Comparison of ENCODE assay signal across 21 mouse cellular contexts in genomic region chr1:171748127-171748969, GRCm38 (mm10). TPM values are rescaled to one million over a fixed set of nuclear protein-coding genes. Genes with fewer than 3 reads are reported as not detected.
"Had no signal": no experiment of that assay in that cellular context is flagged by ENCODE, and none has a peak within 500 bp of the region (broad histone marks: within the 10 kb centered on the region; RNA-seq: fewer than 3 reads in every experiment).

No protein-coding gene starts in this region.

- H3K4me1 ChIP-seq: midbrain, embryonic 10.5 days; midbrain, embryonic 12.5 days; neural tube, embryonic 13.5 days; neural tube, embryonic 15.5 days; stomach, embryonic 15.5 days had no signal

- H3K36me3 ChIP-seq: midbrain, embryonic 10.5 days; midbrain, embryonic 12.5 days; neural tube, embryonic 13.5 days; neural tube, embryonic 15.5 days; stomach, embryonic 15.5 days had no signal

- H3K27me3 ChIP-seq: midbrain, embryonic 12.5 days; neural tube, embryonic 13.5 days; neural tube, embryonic 15.5 days; stomach, embryonic 15.5 days had no signal

- H3K4me3 ChIP-seq: midbrain, embryonic 10.5 days; midbrain, embryonic 12.5 days; myocyte; neural tube, embryonic 13.5 days; neural tube, embryonic 15.5 days; stomach, embryonic 15.5 days had no signal

- H3K9ac ChIP-seq: lung, embryonic 14.5 days; midbrain, embryonic 12.5 days; neural tube, embryonic 13.5 days; neural tube, embryonic 15.5 days; stomach, embryonic 15.5 days had no signal

- H3K4me2 ChIP-seq: lung, embryonic 14.5 days; midbrain, embryonic 12.5 days; neural tube, embryonic 13.5 days; neural tube, embryonic 15.5 days; stomach, embryonic 15.5 days had no signal

- H3K27ac ChIP-seq: midbrain, embryonic 10.5 days; midbrain, embryonic 12.5 days; neural tube, embryonic 13.5 days; neural tube, embryonic 15.5 days; stomach, embryonic 15.5 days; stomach, postnatal 0 days had no signal

- DNase-seq: lung, adult 18-20 months; lung, embryonic 14.5 days; lung, postnatal 10 days; lung, postnatal 4 days; midbrain, embryonic 14.5 days; retina, postnatal 1 day; right cerebral cortex, adult 18-20 months; right cerebral cortex, postnatal 25 days; right cerebral cortex, postnatal 4 days; spleen, adult 18-20 months; thymus, adult 2 months; thymus, postnatal 25 days; thymus, postnatal 4 days had no signal

- H3K9me3 ChIP-seq: midbrain, embryonic 10.5 days; midbrain, embryonic 12.5 days; neural tube, embryonic 13.5 days; neural tube, embryonic 15.5 days; stomach, embryonic 15.5 days had no signal

RNA-seq across cellular contexts. Expression of gene Slamf1, which starts 18.6 kb away (rescaled TPM):
- total RNA-seq: megakaryocyte, adult 5-6 weeks had no signal
- polyA plus RNA-seq: myocyte had no signal
